Mouse (Mus musculus) kidney, postnatal 36 days (tissue): ENCODE results near the gene Amotl2.
A peak's percentile ranks its signal among the peaks of the same experiment; 100 is the strongest.

Experiments
- DNase-seq, 2 experiments: peaks; one replicate each; pipeline ENCODE4 v3.0.0; 2021 to 2022; ENCODE audit warnings: mixed read lengths in 2 of 2

Amotl2 gene

DNA sequence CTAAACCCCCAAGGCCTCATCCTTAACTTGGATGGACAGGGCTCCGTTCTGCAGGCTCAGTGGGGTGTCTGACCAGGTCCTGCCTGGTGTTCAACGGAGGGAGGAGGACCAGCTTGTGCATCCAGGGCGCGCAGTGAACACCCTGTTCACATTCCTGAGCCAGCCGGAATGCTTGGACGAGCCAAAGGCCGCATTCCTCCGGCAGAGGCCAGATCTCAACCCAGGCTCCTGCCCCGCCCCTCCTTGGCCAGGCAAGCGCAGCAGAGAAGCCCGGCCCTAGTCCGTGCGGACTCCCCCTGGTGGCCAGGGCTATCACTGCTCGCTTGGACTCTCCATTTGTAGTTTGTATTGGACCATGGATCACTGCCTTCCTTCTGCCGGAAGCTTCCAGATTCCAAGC, 63.0 kb downstream of the Amotl2 start:
- DNase-seq = peak; percentile 100
